Mouse (Mus musculus) gastrocnemius, postnatal 4 days (tissue): ENCODE measurements at regions not wholly inside any gene's neighbourhood (a gene's known extent, or its start where the extent isn't known, plus 50 kb on each side); places are given as distances from the start of the nearest gene placed in this dataset.
A peak's percentile ranks its signal among the peaks of the same experiment; 100 is the strongest.
"Not testable (repeated sequence)": the region's sequence is repeated elsewhere in the genome, so short reads cannot be mapped to it uniquely, and the experiment has no call there.

Experiments
- DNase-seq, 2 experiments: peaks; one replicate each; pipeline ENCODE4 v3.0.0; 2021 to 2022; ENCODE audit warnings: low spot score in 2 of 2, mixed read lengths in 2 of 2

DNA sequence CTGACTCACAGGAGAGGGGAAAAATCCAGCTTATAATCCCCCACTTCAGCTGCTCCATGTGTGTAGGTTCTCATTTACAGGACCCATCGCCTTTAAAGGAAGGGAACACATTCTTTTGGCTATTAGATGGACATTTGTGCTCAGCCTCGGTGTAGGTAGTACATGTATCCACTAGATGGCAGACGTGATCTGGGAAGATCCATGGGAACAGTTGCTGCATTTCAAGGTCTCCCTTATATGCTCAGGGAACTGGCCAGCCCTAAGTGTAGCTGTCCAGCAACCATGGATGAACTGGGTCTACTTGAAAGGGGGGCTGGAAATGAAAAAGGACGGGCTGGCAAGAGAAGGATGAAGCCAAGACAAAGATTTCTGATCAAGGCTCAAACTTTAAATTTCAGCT is 124.0 kb downstream of the Akain1 start:
- peak in 1 of 2 experiments; percentile 22 for DNase-seq

DNA sequence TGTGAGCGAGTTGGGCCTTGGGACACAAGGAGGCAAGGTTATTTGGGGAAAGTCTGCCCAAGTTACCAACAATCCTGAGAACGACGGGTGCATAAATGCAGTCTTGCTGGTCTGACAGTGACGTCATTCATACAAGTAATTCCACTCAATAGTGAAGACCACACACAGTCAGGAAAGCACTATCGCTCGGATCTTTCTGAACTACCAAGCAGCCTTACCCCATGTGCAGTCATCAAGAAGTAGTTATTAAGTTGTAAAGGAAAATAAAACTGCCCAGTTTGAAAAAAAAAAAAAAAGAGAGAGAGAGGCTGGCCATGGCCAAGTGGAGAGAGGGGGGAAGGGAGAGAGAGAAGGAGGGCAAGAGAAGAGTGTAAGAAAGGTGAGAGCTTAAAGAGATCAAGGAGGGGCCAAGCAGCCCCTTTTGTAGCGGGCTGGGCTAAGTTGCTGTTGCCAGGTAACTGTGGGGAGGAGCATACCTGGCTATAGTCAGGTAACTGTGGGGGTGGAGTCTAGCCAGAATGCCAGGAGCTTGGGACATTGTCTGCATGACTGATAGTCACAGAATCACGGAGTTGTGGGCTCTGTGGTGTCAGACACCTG is 132.0 kb downstream of the Akain1 start:
- DNase-seq, result not testable (repeated sequence)

GRCm38 (mm10) chr17:69590553-69590952 is 151.4 kb downstream of the Akain1 start:
- DNase-seq, result no peak

- no peak for DNase-seq
Observed at GRCm38 (mm10) chr17:69597773-69598295, 158.7 kb downstream of the Akain1 start.

- DNase-seq, result no peak
Observed at GRCm38 (mm10) chr17:69598461-69598860, 159.3 kb downstream of the Akain1 start.

DNA sequence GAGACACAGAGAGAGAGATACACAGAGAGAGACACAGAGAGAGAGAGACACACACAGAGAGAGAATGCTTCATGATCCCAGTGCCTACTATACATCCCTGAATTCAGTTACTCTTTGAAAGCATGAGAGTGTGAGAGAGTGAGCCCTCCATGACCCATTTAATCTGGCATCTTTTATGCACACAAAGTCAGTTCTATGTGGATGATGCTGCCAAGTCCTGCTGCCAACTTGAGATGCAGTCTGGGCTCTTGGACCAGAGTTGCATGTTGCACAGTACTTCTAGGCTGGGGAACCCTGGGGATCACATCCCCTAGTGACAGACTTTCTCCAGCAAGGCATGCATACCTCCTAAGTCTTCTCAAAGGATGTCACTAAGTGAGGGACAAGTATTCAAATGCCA is 164.5 kb downstream of the Akain1 start:
- no peak for DNase-seq

- DNase-seq, result peak in 1 of 2 experiments; percentile 12
Observed at GRCm38 (mm10) chr17:69604698-69605097, 165.6 kb downstream of the Akain1 start.

GRCm38 (mm10) chr17:69605458-69605857 is 166.3 kb downstream of the Akain1 start:
- no peak for DNase-seq

- no peak for DNase-seq
Observed at GRCm38 (mm10) chr17:69631411-69631810, 192.3 kb downstream of the Akain1 start.

- not testable (repeated sequence) for DNase-seq
Observed at GRCm38 (mm10) chr17:69650496-69650895, 211.4 kb downstream of the Akain1 start.

DNA sequence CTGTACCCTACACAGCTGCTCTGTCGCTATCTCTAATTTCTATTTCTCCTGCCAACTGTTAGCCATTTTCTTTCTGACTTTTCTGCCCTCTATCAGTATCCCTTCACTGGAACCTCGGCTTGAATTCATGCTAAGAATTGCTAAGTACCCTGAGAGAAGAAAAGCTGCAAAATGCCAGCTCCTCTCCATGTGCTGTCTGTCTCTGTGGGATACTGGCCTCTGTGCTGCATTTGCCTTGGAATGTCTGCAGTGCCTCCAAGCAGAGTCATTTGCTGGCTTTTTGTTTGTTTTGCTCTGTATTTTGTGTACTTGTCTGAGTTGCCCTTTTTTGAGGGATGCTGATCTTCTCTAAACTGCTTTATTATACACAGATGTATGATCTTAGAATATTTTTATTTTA is 215.5 kb downstream of the Akain1 start:
- no peak for DNase-seq

DNA sequence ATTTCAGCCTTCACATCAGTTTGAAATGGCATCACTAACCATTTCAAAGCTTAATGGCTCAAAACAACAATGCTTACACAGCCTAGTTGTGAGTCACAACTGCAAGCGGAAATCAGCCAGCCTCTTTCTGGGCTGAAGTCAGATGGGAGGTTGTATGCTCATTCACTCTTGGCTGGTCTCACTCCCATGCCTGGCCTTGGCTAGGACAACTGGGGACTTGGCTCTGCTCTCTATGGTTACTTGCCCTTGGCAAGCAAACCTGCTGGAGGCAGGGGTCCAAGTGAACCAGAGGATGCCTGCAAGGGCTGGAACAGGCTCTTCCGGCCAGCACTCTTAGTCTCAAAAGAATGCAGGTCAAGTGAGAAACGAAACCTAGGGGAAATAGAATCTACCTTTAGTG is 233.4 kb downstream of the Akain1 start:
- peak; percentile 62 to 78 for DNase-seq

- no peak for DNase-seq
Observed at GRCm38 (mm10) chr17:69683091-69683490, 244.0 kb downstream of the Akain1 start.

GRCm38 (mm10) chr17:69685625-69686257 is 246.6 kb downstream of the Akain1 start:
- DNase-seq, result no peak

- no peak for DNase-seq
Observed at GRCm38 (mm10) chr17:69686383-69686782, 247.3 kb downstream of the Akain1 start.

DNA sequence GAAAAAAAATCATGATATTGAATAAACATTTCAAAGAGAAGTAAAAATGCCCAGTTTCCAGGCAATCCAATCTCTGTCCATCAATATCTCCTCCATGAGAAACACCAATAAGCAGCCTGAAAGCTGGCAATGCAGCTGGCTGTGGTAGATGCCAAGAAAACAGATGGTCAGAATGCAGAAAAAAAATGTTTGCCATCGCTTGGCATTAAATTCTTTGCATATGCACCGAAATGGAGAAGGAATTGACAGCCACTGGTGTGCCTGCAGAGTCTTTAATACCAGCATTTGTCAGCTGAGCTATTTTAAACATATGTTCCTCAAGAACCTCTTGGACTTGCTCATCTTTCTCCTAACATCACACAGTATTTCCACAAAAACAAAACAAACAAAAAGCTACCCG is 256.2 kb downstream of the Akain1 start:
- no peak for DNase-seq

DNA sequence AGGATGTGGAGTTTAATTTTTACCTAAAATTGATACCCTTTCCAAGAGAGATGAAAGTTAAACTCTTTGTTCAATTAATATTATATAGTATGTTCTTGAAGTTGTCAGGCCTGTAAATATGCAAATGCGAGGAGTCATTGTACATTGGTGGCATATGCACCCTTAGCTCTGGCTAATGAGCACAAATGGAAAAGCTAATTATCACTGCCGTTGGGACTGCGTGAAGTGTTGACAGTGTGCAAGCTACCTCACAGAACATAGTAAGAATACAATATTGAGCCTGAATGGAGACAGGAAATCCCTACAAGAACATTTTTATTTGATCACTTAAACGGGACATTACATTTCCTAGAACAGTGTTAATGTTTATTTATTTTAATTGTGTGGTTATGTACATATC is 241.5 kb upstream of the Dlgap1 start:
- DNase-seq, result no peak

GRCm38 (mm10) chr17:69732981-69733380 is 235.9 kb upstream of the Dlgap1 start:
- DNase-seq, result no peak

- no peak for DNase-seq
Observed at GRCm38 (mm10) chr17:69736379-69737096, 232.3 kb upstream of the Dlgap1 start.

GRCm38 (mm10) chr17:69769002-69769421 is 199.9 kb upstream of the Dlgap1 start:
- no peak for DNase-seq

GRCm38 (mm10) chr17:69770046-69770445 is 198.8 kb upstream of the Dlgap1 start:
- DNase-seq, result no peak

DNA sequence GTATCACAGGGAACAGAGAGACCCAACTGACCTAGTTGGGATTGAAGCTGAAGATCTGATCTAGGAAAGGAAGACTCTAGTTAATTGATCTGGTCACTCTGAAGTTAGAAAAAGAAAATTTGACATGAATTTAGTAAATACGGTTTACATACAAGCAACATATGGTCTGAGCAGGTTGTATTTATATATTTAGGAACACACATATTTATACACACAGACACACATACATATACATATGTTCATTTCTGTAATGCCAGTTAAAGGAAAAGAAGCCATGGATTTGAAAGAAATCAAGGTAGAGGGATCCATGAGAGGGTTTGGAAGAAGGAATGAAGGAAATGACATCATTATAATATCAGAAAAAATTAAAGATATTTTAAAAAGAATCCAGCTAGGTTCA is 187.7 kb upstream of the Dlgap1 start:
- DNase-seq, result no peak
